Mouse (Mus musculus) megakaryocyte, embryonic 14.5 days (primary cell): Measurements from ENCODE around the gene Npepl1.

Experiments
- FLI1 ChIP-seq: IDR thresholded peaks from 2 replicates; pipeline ENCODE4 v1.6.1; 2012; ENCODE audit warnings: low read length, inconsistent platforms, mixed read lengths
- GATA1 ChIP-seq: IDR thresholded peaks from 3 replicates; pipeline ENCODE4 v1.6.1; 2012; ENCODE audit warnings: mixed read lengths, low read length, inconsistent platforms, borderline replicate concordance

DNA sequence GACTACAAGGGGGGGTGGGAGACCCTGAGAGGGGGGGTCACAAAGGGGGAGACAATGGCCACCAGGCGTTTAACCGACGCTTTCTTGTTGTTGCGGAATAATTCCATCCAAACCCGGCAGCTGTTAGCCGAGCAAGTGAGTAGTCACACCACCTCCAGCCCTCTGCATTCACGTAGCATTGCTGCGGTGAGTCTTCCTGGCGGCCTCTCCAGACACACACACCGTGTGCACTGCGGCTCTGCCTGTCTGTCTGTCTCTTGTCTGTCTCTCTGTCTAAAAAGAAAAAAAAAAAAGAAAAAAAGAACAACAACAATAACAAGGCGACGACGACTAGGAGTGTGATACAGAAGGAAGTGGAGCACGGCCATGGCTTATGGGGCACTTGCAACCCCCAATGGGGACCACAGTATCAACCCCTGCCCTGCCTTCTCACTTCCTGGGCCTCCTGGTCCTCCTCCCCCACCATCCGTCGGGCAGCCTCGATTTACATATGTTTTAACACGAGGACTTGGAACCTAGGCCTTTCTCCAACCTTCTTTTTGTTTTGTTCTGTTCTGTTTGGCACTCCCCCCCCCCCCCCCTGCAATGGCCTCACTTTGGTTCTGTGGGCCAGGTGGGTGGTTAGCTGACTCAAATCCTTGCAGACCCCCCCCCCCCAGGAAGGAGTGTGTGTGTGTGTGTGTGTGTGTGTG lies 33.0 kb upstream of the Npepl1 start:
- TF ChIP-seq GATA1 (no peak), FLI1 (no peak)
